Mouse (Mus musculus) embryonic facial prominence, embryonic 14.5 days (tissue): ENCODE data around the gene Mut. TPM values are rescaled to one million over a fixed set of nuclear protein-coding genes. Genes with fewer than 3 reads are reported as not detected.

Experiments used
- ATAC-seq: fragments of 200-750 bp; cut with Nextera tagmentation; 2 replicates; pipeline ENCODE4 v1.8.0; 2017; ENCODE audit warnings: low read depth, moderate number of reproducible peaks, moderate TSS enrichment
- DNase-seq: peaks from one replicate; pipeline ENCODE4 v3.0.0-alpha.2; 2015; ENCODE audit warnings: low spot score
- H3K27ac ChIP-seq: fragments of 300-500 bp; sonication (generic); replicated peaks from 2 replicates; pipeline ENCODE4 v1.5.1; 2014; ENCODE audit warnings: low read depth, mild to moderate bottlenecking, low read length, moderate library complexity
- H3K27me3 ChIP-seq: fragments of 300-500 bp; sonication (generic); replicated peaks from 2 replicates; pipeline ENCODE4 v1.6.1; 2014; ENCODE audit warnings: low read length; ENCODE audit not compliant: control insufficient read depth, insufficient read depth
- H3K36me3 ChIP-seq: fragments of 300-500 bp; sonication (generic); 2 replicates; pipeline ENCODE4 v1.6.1; 2014; ENCODE audit warnings: low read length, mixed read lengths; ENCODE audit not compliant: control insufficient read depth, insufficient read depth
- H3K4me1 ChIP-seq: fragments of 300-500 bp; sonication (generic); 2 replicates; pipeline ENCODE4 v1.6.1; 2014; ENCODE audit warnings: antibody characterized with exemption, low read length; ENCODE audit not compliant: control insufficient read depth, insufficient read depth
- H3K4me2 ChIP-seq: fragments of 300-500 bp; sonication (generic); 2 replicates; pipeline ENCODE4 v1.6.1; 2014; ENCODE audit warnings: low read depth, mild to moderate bottlenecking, low read length, moderate library complexity, mixed read lengths
- H3K4me3 ChIP-seq: fragments of 300-500 bp; sonication (generic); 2 replicates; pipeline ENCODE4 v1.5.1; 2014; ENCODE audit warnings: low read depth, mild to moderate bottlenecking, low read length
- H3K9ac ChIP-seq: fragments of 300-500 bp; sonication (generic); 2 replicates; pipeline ENCODE4 v1.6.1; 2014; ENCODE audit warnings: low read depth, mild to moderate bottlenecking, low read length, moderate library complexity, mixed read lengths
- H3K9me3 ChIP-seq: fragments of 300-500 bp; sonication (generic); 2 replicates; pipeline ENCODE4 v1.6.1; 2016; ENCODE audit warnings: low read length; ENCODE audit not compliant: control insufficient read depth
- WGBS: fragments of 180-500 bp; shearing (Covaris S2); extraction: QIAGEN DNeasy Blood & Tissue Kit; methylation state at CpG from one replicate; pipeline ENCODE4 v1.1.7; 2014; 5-methylcytosine and 5-hydroxymethylcytosine counted together
- polyA plus RNA-seq: library from polyadenylated mRNA; unstranded; fragments of >200 nt; fragmentation: Nextera tagmentation; extraction: Ambion mirVana; gene quantifications from 2 replicates; pipeline ENCODE4 v1.2.1, GENCODE M21; 2014

Mut gene
- polyA plus RNA-seq, 1 experiment from 2014 or later: 36.1 TPM

- Histone ChIP-seq H3K36me3 (no peaks in the 10 kb centered on the region), H3K4me3 (no peak within 1 kb of the TSS), H3K4me1 (no peaks in the 10 kb centered on the region), H3K9ac (no peak within 1 kb of the TSS), H3K4me2 (no peak within 1 kb of the TSS), H3K27ac (no peak within 1 kb of the TSS), H3K9me3 (no peaks in the 10 kb centered on the region), H3K27me3 (no peaks in the 10 kb centered on the region)
- 92% methylated on average over 2 of the region's 2 CpGs for WGBS
- ATAC-seq: no peak
- no peak for DNase-seq
These were observed 20.2 kb upstream of the Mut start, which contains the start of gene Glyatl3 for GRCm38 (mm10) chr17:40914250-40914649. TSS of gene Glyatl3 (minus strand) at chr17:40914350.

DNA sequence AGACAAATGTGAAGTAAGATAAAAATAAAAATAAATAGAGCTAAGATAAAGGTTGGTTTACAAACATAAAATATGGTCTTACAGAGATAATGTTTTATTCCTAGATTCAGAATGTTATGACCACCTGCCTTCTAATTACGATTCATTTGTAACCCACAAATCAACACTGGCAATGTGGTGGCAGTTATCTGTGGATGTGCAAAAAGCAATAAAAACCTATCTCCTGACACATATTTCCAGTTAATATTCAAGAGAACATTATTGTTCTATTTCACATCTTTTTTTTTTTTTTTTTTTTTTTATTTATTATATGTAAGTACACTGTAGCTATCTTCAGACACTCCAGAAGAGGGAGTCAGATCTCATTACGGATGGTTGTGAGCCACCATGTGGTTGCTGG is 19.0 kb upstream of the Mut start:
- H3K9me3 ChIP-seq: no peaks in the 10 kb centered on the region
- no peaks in the 10 kb centered on the region for H3K27me3 ChIP-seq
- DNase-seq (no peak), ATAC-seq (no peak)
- H3K4me2 ChIP-seq: no peak overlapping the region
- H3K9ac ChIP-seq: no peak overlapping the region
- 100% methylated on average over 1 of the region's 2 CpGs for WGBS
- no peaks in the 10 kb centered on the region for H3K36me3 ChIP-seq
- H3K27ac ChIP-seq: no peak overlapping the region
- no peaks in the 10 kb centered on the region for H3K4me1 ChIP-seq
- no peak overlapping the region for H3K4me3 ChIP-seq

GRCm38 (mm10) chr17:40933985-40934384 is 500 bp upstream of the Mut start:
- Histone ChIP-seq H3K4me1 (peaks cover 3% of the 10 kb centered on the region; the same call in 1 of the 2 replicates), H3K27ac (no peak overlapping the region; the same call in 1 of the 2 replicates), H3K9me3 (no peaks in the 10 kb centered on the region), H3K27me3 (no peaks in the 10 kb centered on the region), H3K4me2 (peak overlapping the region; percentile 70), H3K9ac (peak overlapping the region; percentile 67), H3K4me3 (peak overlapping the region; percentile 57), H3K36me3 (peaks cover 14% of the 10 kb centered on the region; the same call in 1 of the 2 replicates)
- WGBS: 1% methylated on average over 14 of the region's 14 CpGs
- peak; percentile 11 for DNase-seq
- peak; percentile 11 for ATAC-seq

DNA sequence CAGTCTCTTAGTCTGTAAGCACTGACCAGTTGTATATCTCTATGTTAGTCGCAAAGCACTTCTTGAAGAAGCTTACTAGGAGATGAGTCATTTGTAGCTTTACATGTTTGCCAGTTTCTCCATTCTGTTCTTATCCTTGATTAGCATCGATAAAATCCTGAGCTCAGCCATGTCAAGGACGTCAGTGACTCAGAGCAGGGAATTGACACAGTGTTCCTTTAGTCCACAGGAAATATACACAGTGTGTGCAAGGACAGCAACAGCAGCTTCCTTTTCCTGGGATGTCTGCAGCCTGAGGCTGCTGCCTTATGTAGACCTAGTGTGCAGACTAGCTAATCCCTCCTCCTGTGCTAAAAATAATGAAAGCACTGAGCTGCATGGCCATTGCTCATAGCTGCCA is 14.0 kb downstream of the Mut start:
- H3K9me3 ChIP-seq: no peaks in the 10 kb centered on the region
- no peak for DNase-seq
- H3K27me3 ChIP-seq: no peaks in the 10 kb centered on the region
- WGBS: 88% methylated on average over 3 of the region's 3 CpGs
- H3K27ac ChIP-seq: no peak overlapping the region
- no peak for ATAC-seq
- H3K4me1 ChIP-seq: no peaks in the 10 kb centered on the region
- no peak overlapping the region for H3K4me3 ChIP-seq
- H3K4me2 ChIP-seq: no peak overlapping the region
- H3K9ac ChIP-seq: no peak overlapping the region
- peaks cover 55% of the 10 kb centered on the region for H3K36me3 ChIP-seq

- no peak overlapping the region for H3K9ac ChIP-seq
- H3K4me3 ChIP-seq: no peak overlapping the region
- no peak overlapping the region for H3K4me2 ChIP-seq
- H3K36me3 ChIP-seq: no peaks in the 10 kb centered on the region
- DNase-seq (no peak), ATAC-seq (no peak)
- H3K9me3 ChIP-seq: no peaks in the 10 kb centered on the region
- H3K27me3 ChIP-seq: no peaks in the 10 kb centered on the region
- H3K27ac ChIP-seq: no peak overlapping the region
- no peaks in the 10 kb centered on the region for H3K4me1 ChIP-seq
- WGBS: 67% methylated on average over 11 of the region's 11 CpGs
These were observed 43.4 kb downstream of the Mut start for GRCm38 (mm10) chr17:40977914-40978313.

DNA sequence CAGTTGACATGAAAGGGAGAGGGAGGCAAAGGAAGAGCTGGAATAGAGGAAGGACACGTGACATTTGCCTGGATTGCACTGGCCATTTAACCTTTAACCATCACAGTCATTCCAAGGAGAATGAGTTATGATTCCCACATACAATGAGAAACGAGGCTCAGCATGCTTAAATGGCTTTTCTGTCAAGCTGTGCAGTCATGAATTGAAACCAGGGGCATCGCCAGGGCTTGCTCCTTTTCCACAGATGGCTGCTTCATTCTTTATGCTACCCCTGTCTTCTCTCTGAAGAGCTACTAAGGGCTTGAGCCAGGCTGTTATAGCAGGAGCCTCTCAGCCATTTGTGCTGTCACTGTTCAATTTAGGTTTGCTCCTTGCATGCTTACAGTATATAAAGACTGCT is 57.6 kb downstream of the Mut start:
- H3K9ac ChIP-seq: no peak overlapping the region
- H3K4me2 ChIP-seq: no peak overlapping the region
- DNase-seq: no peak
- H3K27me3 ChIP-seq: no peaks in the 10 kb centered on the region
- WGBS: 63% methylated on average over 3 of the region's 3 CpGs
- no peaks in the 10 kb centered on the region for H3K4me1 ChIP-seq
- H3K4me3 ChIP-seq: no peak overlapping the region
- H3K27ac ChIP-seq: no peak overlapping the region
- no peaks in the 10 kb centered on the region for H3K36me3 ChIP-seq
- H3K9me3 ChIP-seq: no peaks in the 10 kb centered on the region
- no peak for ATAC-seq

Other genes starting within 250 kb of the Mut start
- gene Esp1, start 207.6 kb upstream of the Mut start, polyA plus RNA-seq: not detected in 2 replicates
- gene Crisp2, start 127.7 kb upstream of the Mut start, polyA plus RNA-seq: not detected in 2 replicates
- 0.42 and 0.55 TPM in 2 replicates for gene Rhag, start 123.6 kb upstream of the Mut start, polyA plus RNA-seq
- gene 9130008F23Rik, start 54.1 kb upstream of the Mut start, polyA plus RNA-seq: 1.1 and 1.6 TPM in 2 replicates
- 0.35 and 0.48 TPM in 2 replicates for gene Glyatl3, start 20.3 kb upstream of the Mut start, polyA plus RNA-seq
- 18.9 and 24.6 TPM in 2 replicates for gene Cenpq, start 362 bp downstream of the Mut start, polyA plus RNA-seq